Mouse (Mus musculus) CH12.LX (cell line): ENCODE results near the gene Lmnb2.

ENCODE experiments used
- BHLHE40 ChIP-seq: IDR thresholded peaks from 2 replicates; pipeline ENCODE4 v1.6.1; 2011; ENCODE audit warnings: mild to moderate bottlenecking, low read depth, low read length, improper control_type of control experiment
- EP300 ChIP-seq: IDR thresholded peaks from 2 replicates; pipeline ENCODE4 v1.6.1; 2011; ENCODE audit warnings: low read length, improper control_type of control experiment
- GABPA ChIP-seq: IDR thresholded peaks from 2 replicates; pipeline ENCODE4 v1.6.1; 2012; ENCODE audit warnings: low read depth, low read length, improper control_type of control experiment, inconsistent platforms; ENCODE audit not compliant: insufficient replicate concordance
- HCFC1 ChIP-seq: IDR thresholded peaks from 2 replicates; pipeline ENCODE4 v1.6.1; 2012; ENCODE audit warnings: low read depth, mild to moderate bottlenecking, inconsistent platforms, low read length, improper control_type of control experiment
- JUND ChIP-seq: conservative IDR thresholded peaks from 2 replicates; pipeline ENCODE4 v1.6.1; 2011; ENCODE audit warnings: low read depth, low read length, improper control_type of control experiment
- KAT2A ChIP-seq: IDR thresholded peaks from 2 replicates; pipeline ENCODE4 v1.6.1; 2012; ENCODE audit warnings: low read length, improper control_type of control experiment, inconsistent platforms; ENCODE audit not compliant: insufficient replicate concordance
- MAFK ChIP-seq: IDR thresholded peaks from 2 replicates; pipeline ENCODE4 v1.6.1; 2011; ENCODE audit warnings: low read length, improper control_type of control experiment; ENCODE audit not compliant: insufficient replicate concordance
- MEF2A ChIP-seq: IDR thresholded peaks from 2 replicates; pipeline ENCODE4 v1.6.1; 2014; ENCODE audit warnings: low read depth, mild to moderate bottlenecking, inconsistent platforms, low read length, improper control_type of control experiment, borderline replicate concordance
- POLR2A ChIP-seq: IDR thresholded peaks from 2 replicates; pipeline ENCODE4 v1.6.1; 2011; ENCODE audit warnings: low read depth, mild to moderate bottlenecking, improper control_type of control experiment, low read length
- SIN3A ChIP-seq: IDR thresholded peaks from 2 replicates; pipeline ENCODE4 v1.6.1; 2012; ENCODE audit warnings: low read length, improper control_type of control experiment, inconsistent platforms

DNA sequence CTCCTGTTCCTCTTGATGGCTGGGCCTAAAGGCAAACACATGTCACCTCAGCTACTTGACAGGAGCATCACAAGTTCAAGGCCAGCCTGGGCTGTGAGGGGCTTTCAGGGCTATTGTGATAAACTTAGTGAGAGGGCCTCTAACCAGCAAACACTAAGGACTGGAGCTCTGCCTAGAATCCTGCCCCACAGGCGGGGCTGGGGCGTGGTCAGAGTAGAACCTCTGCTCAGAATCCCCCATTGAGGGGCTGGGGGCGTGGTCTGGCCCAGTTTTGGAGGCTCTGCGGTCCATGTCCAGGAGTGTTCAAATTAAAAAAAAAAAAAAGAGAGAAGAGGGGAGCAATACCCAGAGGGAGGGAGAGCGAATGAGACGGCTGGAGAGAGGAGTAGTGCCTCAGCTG, 22.3 kb downstream of the Lmnb2 start:
- TF ChIP-seq GABPA (no peak), MEF2A (no peak), EP300 (no peak), KAT2A (no peak), BHLHE40 (no peak), MAFK (no peak), POLR2A (no peak), SIN3A (no peak), JUND (no peak), HCFC1 (no peak)
